ENCODE assay signal across 8 mouse cellular contexts in the genomic region with DNA sequence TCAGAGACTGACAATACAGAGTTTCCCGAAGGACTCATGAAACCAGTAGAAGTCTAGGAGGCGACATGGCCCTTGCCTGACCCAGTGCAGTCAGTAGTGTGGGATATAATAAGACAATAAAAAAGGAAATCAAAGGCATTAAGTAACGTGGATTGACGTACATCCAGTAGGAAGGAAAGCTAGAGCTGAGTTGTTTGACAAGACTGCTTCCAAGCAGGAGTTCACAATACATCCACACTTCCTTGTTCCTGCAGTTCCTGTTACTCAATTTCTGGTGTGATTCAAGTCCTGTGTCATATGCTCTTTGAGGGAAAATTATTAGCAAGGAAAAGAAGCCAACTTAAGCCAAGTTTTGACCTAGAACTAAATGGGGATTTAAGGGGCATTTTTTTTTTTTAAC. TPM values are rescaled to one million over a fixed set of nuclear protein-coding genes. Genes with fewer than 3 reads are reported as not detected.
DNase-seq lines count a peak whose midpoint lies in the region; ATAC-seq lines count a peak whose summit lies in the region.

No protein-coding gene starts in this region.

- peak overlapping the region; percentile 85; the same call in 1 of the 2 replicates for H3K9ac ChIP-seq in kidney, embryonic 15.5 days
- H3K9ac ChIP-seq in forebrain, embryonic 16.5 days (replicated peaks; ENCODE audit: low read depth, low read length) = no peak overlapping the region
- H3K9ac ChIP-seq in limb, embryonic 13.5 days = peak overlapping the region; percentile 95
- H3K9ac ChIP-seq in neural tube, embryonic 14.5 days (replicated peaks; ENCODE audit: low read depth, low read length) = no peak overlapping the region

- no peak for ATAC-seq in kidney, embryonic 15.5 days (replicated peaks; ENCODE audit: low FRiP score)
- no peak for ATAC-seq in forebrain, embryonic 16.5 days
- ATAC-seq in limb, embryonic 13.5 days (ENCODE audit: low FRiP score, low read depth) = no peak
- ATAC-seq in neural tube, embryonic 14.5 days (ENCODE audit: low read depth) = no peak

- 59% methylated on average over 4 of the region's 4 CpGs for WGBS in kidney, embryonic 15.5 days
- 77% methylated on average over 4 of the region's 4 CpGs for WGBS in forebrain, embryonic 16.5 days
- 69% methylated on average over 4 of the region's 4 CpGs for WGBS in limb, embryonic 13.5 days
- 41% methylated on average over 4 of the region's 4 CpGs for WGBS in neural tube, embryonic 14.5 days

- H3K27ac ChIP-seq in kidney, embryonic 15.5 days = 0 out of 2 replicates have a peak overlapping the region, but pooled peaks have one; percentile 27
- H3K27ac ChIP-seq in forebrain, embryonic 16.5 days (ENCODE audit: low read length) = no peak overlapping the region
- no peak overlapping the region for H3K27ac ChIP-seq in limb, embryonic 13.5 days
- H3K27ac ChIP-seq in neural tube, embryonic 14.5 days (ENCODE audit: low read depth, low read length) = no peak overlapping the region

- H3K9me3 ChIP-seq in kidney, embryonic 15.5 days (replicated peaks) = no peaks in the 10 kb centered on the region
- H3K9me3 ChIP-seq in forebrain, embryonic 16.5 days (ENCODE audit: control insufficient read depth, low read length) = no peaks in the 10 kb centered on the region
- no peaks in the 10 kb centered on the region for H3K9me3 ChIP-seq in limb, embryonic 13.5 days
- H3K9me3 ChIP-seq in neural tube, embryonic 14.5 days (ENCODE audit: control insufficient read depth, low read length) = no peaks in the 10 kb centered on the region

- no peaks in the 10 kb centered on the region; the same call in 1 of the 2 replicates for H3K36me3 ChIP-seq in kidney, embryonic 15.5 days
- no peaks in the 10 kb centered on the region for H3K36me3 ChIP-seq in forebrain, embryonic 16.5 days (ENCODE audit: control insufficient read depth, insufficient read depth)
- H3K36me3 ChIP-seq in limb, embryonic 13.5 days = 0 out of 2 replicates have a peak, but pooled peaks cover 3% of the 10 kb centered on the region
- no peaks in the 10 kb centered on the region for H3K36me3 ChIP-seq in neural tube, embryonic 14.5 days (ENCODE audit: control insufficient read depth, insufficient read depth, low read length)

- H3K4me2 ChIP-seq in kidney, embryonic 15.5 days = peak overlapping the region; percentile 65
- H3K4me2 ChIP-seq in forebrain, embryonic 16.5 days (ENCODE audit: low read length) = peak overlapping the region; percentile 76
- peak overlapping the region; percentile 81 for H3K4me2 ChIP-seq in limb, embryonic 13.5 days (replicated peaks)
- peak overlapping the region; percentile 86 for H3K4me2 ChIP-seq in neural tube, embryonic 14.5 days (ENCODE audit: low read depth, low read length)

- peaks cover 27% of the 10 kb centered on the region for H3K4me1 ChIP-seq in kidney, embryonic 15.5 days
- H3K4me1 ChIP-seq in forebrain, embryonic 16.5 days (replicated peaks; ENCODE audit: control insufficient read depth, insufficient read depth, low read length) = peaks cover 24% of the 10 kb centered on the region
- peaks cover 34% of the 10 kb centered on the region for H3K4me1 ChIP-seq in limb, embryonic 13.5 days
- peaks cover 12% of the 10 kb centered on the region for H3K4me1 ChIP-seq in neural tube, embryonic 14.5 days (ENCODE audit: control insufficient read depth, insufficient read depth, low read length)

- H3K4me3 ChIP-seq in kidney, embryonic 15.5 days (replicated peaks) = peak overlapping the region; percentile 78
- H3K4me3 ChIP-seq in forebrain, embryonic 16.5 days (replicated peaks; ENCODE audit: low read length) = no peak overlapping the region
- peak overlapping the region; percentile 94 for H3K4me3 ChIP-seq in limb, embryonic 13.5 days
- peak overlapping the region; percentile 56 for H3K4me3 ChIP-seq in neural tube, embryonic 14.5 days (ENCODE audit: low read depth, low read length)

- H3K27me3 ChIP-seq in kidney, embryonic 15.5 days = no peaks in the 10 kb centered on the region
- no peaks in the 10 kb centered on the region for H3K27me3 ChIP-seq in forebrain, embryonic 16.5 days (replicated peaks; ENCODE audit: control insufficient read depth, insufficient read depth, low read length)
- no peaks in the 10 kb centered on the region for H3K27me3 ChIP-seq in limb, embryonic 13.5 days
- no peaks in the 10 kb centered on the region for H3K27me3 ChIP-seq in neural tube, embryonic 14.5 days (ENCODE audit: control insufficient read depth, insufficient read depth, low read length)

- no peak for DNase-seq in kidney, adult 18-20 months
- no peak for DNase-seq in frontal cortex, postnatal 25 days (ENCODE audit: low spot score in 2 of 2)
- no peak for DNase-seq in thymus, postnatal 36 days
- DNase-seq in thymus, postnatal 0 days (ENCODE audit: low spot score) = no peak

RNA-seq across cellular contexts. Expression of a gene that starts 2.1 kb away (rescaled TPM):
- polyA plus RNA-seq in kidney, embryonic 15.5 days (2015; fragmentation: Nextera tagmentation; extraction: Ambion mirVana) = 15.9 and 16.6 TPM in 2 replicates
- 19.2 and 20.3 TPM in 2 replicates for polyA plus RNA-seq in forebrain, embryonic 16.5 days (2015; fragmentation: Nextera tagmentation; extraction: Ambion mirVana)
- polyA plus RNA-seq in limb, embryonic 13.5 days (2015; fragmentation: Nextera tagmentation; extraction: Ambion mirVana) = 16.3 and 17.4 TPM in 2 replicates
- 24.7 and 24.9 TPM in 2 replicates for polyA plus RNA-seq in neural tube, embryonic 14.5 days (2014; fragmentation: Nextera tagmentation; extraction: Ambion mirVana)
- polyA plus RNA-seq in thymus, postnatal 0 days (2015; fragmentation: Nextera tagmentation; extraction: Ambion mirVana) = 8.3 and 11.0 TPM in 2 replicates

RNA-seq across cellular contexts. Expression of a gene that starts 30.6 kb away (rescaled TPM):
- polyA plus RNA-seq in kidney, embryonic 15.5 days (2015; fragmentation: Nextera tagmentation; extraction: Ambion mirVana) = not detected in 2 replicates
- polyA plus RNA-seq in forebrain, embryonic 16.5 days (2015; fragmentation: Nextera tagmentation; extraction: Ambion mirVana) = not detected in 2 replicates
- polyA plus RNA-seq in limb, embryonic 13.5 days (2015; fragmentation: Nextera tagmentation; extraction: Ambion mirVana) = 0.13 TPM in 1 of 2 replicates, not detected in the other
- not detected in 2 replicates for polyA plus RNA-seq in neural tube, embryonic 14.5 days (2014; fragmentation: Nextera tagmentation; extraction: Ambion mirVana)
- polyA plus RNA-seq in thymus, postnatal 0 days (2015; fragmentation: Nextera tagmentation; extraction: Ambion mirVana) = 0.07 and 0.09 TPM in 2 replicates

RNA-seq across cellular contexts. Expression of a gene that starts 37.5 kb away (rescaled TPM):
- 22.5 TPM in 2 replicates for polyA plus RNA-seq in kidney, embryonic 15.5 days (2015; fragmentation: Nextera tagmentation; extraction: Ambion mirVana)
- polyA plus RNA-seq in forebrain, embryonic 16.5 days (2015; fragmentation: Nextera tagmentation; extraction: Ambion mirVana) = 25.4 and 26.8 TPM in 2 replicates
- polyA plus RNA-seq in limb, embryonic 13.5 days (2015; fragmentation: Nextera tagmentation; extraction: Ambion mirVana) = 20.0 and 21.9 TPM in 2 replicates
- 29.0 and 32.8 TPM in 2 replicates for polyA plus RNA-seq in neural tube, embryonic 14.5 days (2014; fragmentation: Nextera tagmentation; extraction: Ambion mirVana)
- 12.2 and 12.3 TPM in 2 replicates for polyA plus RNA-seq in thymus, postnatal 0 days (2015; fragmentation: Nextera tagmentation; extraction: Ambion mirVana)

Comparison
In these comparisons a context has a peak if more than half of its experiments do, and no peak if none do; other contexts are left out.
1. H3K9ac ChIP-seq: peak in kidney, embryonic 15.5 days (single experiment) and limb, embryonic 13.5 days (single experiment); none in forebrain, embryonic 16.5 days (single experiment) and neural tube, embryonic 14.5 days (single experiment).
2. Peak in every context shown above with its lines, with median percentiles within 50 percentile points of each other: H3K4me2 ChIP-seq.